Comparison of ENCODE assay signal across 9 mouse cellular contexts in genomic region chr6:106645496-106646211, GRCm38 (mm10).
DNase-seq lines count a peak whose midpoint lies in the region; ATAC-seq and TF ChIP-seq lines count a peak whose summit lies in the region.
"Had no signal": no experiment of that assay in that cellular context is flagged by ENCODE, and none has a peak within 500 bp of the region (broad histone marks: within the 10 kb centered on the region; RNA-seq: fewer than 3 reads in every experiment).

No protein-coding gene starts in this region.

- peak; percentile 7; the same call in 1 of the 2 replicates for TF ChIP-seq CTCF in liver, embryonic 14.5 days (IDR thresholded peaks at IDR 0.05; ENCODE audit: low read depth)

- H3K36me3 ChIP-seq in heart, embryonic 10.5 days = no peaks in the 10 kb centered on the region
- H3K36me3 ChIP-seq in liver, embryonic 14.5 days (replicated peaks; ENCODE audit: control insufficient read depth, insufficient read depth, low read depth) = no peaks in the 10 kb centered on the region
- H3K36me3 ChIP-seq: heart, embryonic 15.5 days had no signal

- 41% methylated on average over 5 of the region's 5 CpGs for WGBS in heart, embryonic 10.5 days
- WGBS in liver, embryonic 14.5 days (ENCODE audit: insufficient replicate concordance) = 30% methylated on average over 5 of the region's 5 CpGs

- no peaks in the 10 kb centered on the region for H3K4me1 ChIP-seq in heart, embryonic 10.5 days
- H3K4me1 ChIP-seq in liver, embryonic 14.5 days (replicated peaks; ENCODE audit: control insufficient read depth in 2 of 2, insufficient read depth in 2 of 2, low read length in 1 of 2) = no peaks in the 10 kb centered on the region
- H3K4me1 ChIP-seq: heart, embryonic 15.5 days had no signal

- intact Hi-C loops in heart, postnatal 25 days (cut with DNase I) = no loop called here

- ATAC-seq in liver, embryonic 14.5 days (ENCODE audit: insufficient read depth) = no peak

- DNase-seq in heart, embryonic 10.5 days (ENCODE audit: low spot score) = peak; percentile 76
- DNase-seq in heart, postnatal 25 days (ENCODE audit: low spot score) = no peak
- peak; percentile 69 for DNase-seq in cerebellum, adult 9-10 months
- peak; percentile 22 to 37 for DNase-seq in frontal cortex, postnatal 14 days (ENCODE audit: low spot score in 2 of 2)
- peak; percentile 44 to 53 for DNase-seq in kidney, postnatal 25 days
- no peak for DNase-seq in liver, embryonic 14.5 days (ENCODE audit: low read depth in 3 of 3, low spot score in 3 of 3)
- peak; percentile 53 for DNase-seq in right cerebral cortex, postnatal 25 days
- DNase-seq in T-cell, adult 2 months (ENCODE audit: low spot score) = no peak

- no peaks in the 10 kb centered on the region for H3K9me3 ChIP-seq in heart, embryonic 10.5 days
- no peaks in the 10 kb centered on the region for H3K9me3 ChIP-seq in liver, embryonic 14.5 days (ENCODE audit: control insufficient read depth, low read length)
- H3K9me3 ChIP-seq: heart, embryonic 15.5 days had no signal

- H3K4me3 ChIP-seq in heart, embryonic 10.5 days = no peak overlapping the region
- no peak overlapping the region for H3K4me3 ChIP-seq in liver, embryonic 14.5 days (ENCODE audit: insufficient read depth in 1 of 2, low read depth in 2 of 2, low read length in 2 of 2)
- H3K4me3 ChIP-seq: heart, embryonic 15.5 days had no signal

- no peak for TF ChIP-seq EP300 in liver, embryonic 14.5 days (IDR thresholded peaks at IDR 0.05; ENCODE audit: low read depth)

- no peak overlapping the region for H3K9ac ChIP-seq in liver, embryonic 14.5 days (replicated peaks)
- H3K9ac ChIP-seq: heart, embryonic 15.5 days had no signal

- H3K27ac ChIP-seq in heart, embryonic 10.5 days = no peak overlapping the region
- no peak overlapping the region for H3K27ac ChIP-seq in liver, embryonic 14.5 days
- H3K27ac ChIP-seq: heart, embryonic 15.5 days had no signal

- no peaks in the 10 kb centered on the region for H3K27me3 ChIP-seq in heart, embryonic 10.5 days (ENCODE audit: insufficient read depth, poor library complexity, severe bottlenecking)
- H3K27me3 ChIP-seq in liver, embryonic 14.5 days (ENCODE audit: control insufficient read depth, insufficient read depth, low read length) = no peaks in the 10 kb centered on the region
- H3K27me3 ChIP-seq: heart, embryonic 15.5 days had no signal

- no peak overlapping the region for H3K4me2 ChIP-seq in liver, embryonic 14.5 days (ENCODE audit: low read depth)
- H3K4me2 ChIP-seq: heart, embryonic 15.5 days had no signal

Comparison
In these comparisons a context has a peak if more than half of its experiments do, and no peak if none do; other contexts are left out.
1. DNase-seq: peak in heart, embryonic 10.5 days (single experiment), cerebellum, adult 9-10 months (single experiment), frontal cortex, postnatal 14 days (2 of 2), kidney, postnatal 25 days (2 of 2) and right cerebral cortex, postnatal 25 days (single experiment); none in heart, postnatal 25 days (single experiment), liver, embryonic 14.5 days (0 of 3) and T-cell, adult 2 months (single experiment).